Mouse (Mus musculus) forebrain, embryonic 16.5 days (tissue): ENCODE data around the gene Camk1. TPM values are rescaled to one million over a fixed set of nuclear protein-coding genes. Genes with fewer than 3 reads are reported as not detected.
A peak's percentile ranks its signal among the peaks of the same experiment; 100 is the strongest.
"Not testable (repeated sequence)": the region's sequence is repeated elsewhere in the genome, so short reads cannot be mapped to it uniquely, and the experiment has no call there.

Experiments
- ATAC-seq: fragments of 200-750 bp; cut with Nextera tagmentation; 2 replicates; pipeline ENCODE4 v1.8.0; 2017; ENCODE audit warnings: mild to moderate bottlenecking, moderate library complexity
- H3K27ac ChIP-seq: fragments of 300-500 bp; sonication (generic); 2 replicates; pipeline ENCODE4 v1.5.1; 2014; ENCODE audit warnings: low read length, control low read depth
- H3K27me3 ChIP-seq: fragments of 300-500 bp; sonication (generic); replicated peaks from 2 replicates; pipeline ENCODE4 v1.6.1; 2014; ENCODE audit warnings: low read length; ENCODE audit not compliant: control insufficient read depth, insufficient read depth
- H3K36me3 ChIP-seq: fragments of 300-500 bp; sonication (generic); 2 replicates; pipeline ENCODE4 v1.6.1; 2014; ENCODE audit not compliant: control insufficient read depth, insufficient read depth
- H3K4me1 ChIP-seq: fragments of 300-500 bp; sonication (generic); replicated peaks from 2 replicates; pipeline ENCODE4 v1.6.1; 2014; ENCODE audit warnings: low read length; ENCODE audit not compliant: control insufficient read depth, insufficient read depth
- H3K4me2 ChIP-seq: fragments of 300-500 bp; sonication (generic); 2 replicates; pipeline ENCODE4 v1.6.1; 2014; ENCODE audit warnings: mild to moderate bottlenecking, low read length, control low read depth
- H3K4me3 ChIP-seq: fragments of 300-500 bp; sonication (generic); replicated peaks from 2 replicates; pipeline ENCODE4 v1.5.1; 2014; ENCODE audit warnings: mild to moderate bottlenecking, low read length, control low read depth
- H3K9ac ChIP-seq: fragments of 300-500 bp; sonication (generic); replicated peaks from 2 replicates; pipeline ENCODE4 v1.6.1; 2014; ENCODE audit warnings: low read depth, low read length, control low read depth
- H3K9me3 ChIP-seq: fragments of 300-500 bp; sonication (generic); 2 replicates; pipeline ENCODE4 v1.6.1; 2016; ENCODE audit warnings: low read length; ENCODE audit not compliant: control insufficient read depth
- WGBS: fragments of 180-500 bp; shearing (Covaris S2); extraction: QIAGEN DNeasy Blood & Tissue Kit; methylation state at CpG from one replicate; pipeline ENCODE4 v1.1.7; 2014; 5-methylcytosine and 5-hydroxymethylcytosine counted together
- polyA plus RNA-seq: library from polyadenylated mRNA; unstranded; fragments of >200 nt; fragmentation: Nextera tagmentation; extraction: Ambion mirVana; gene quantifications from 2 replicates; pipeline ENCODE4 v1.2.1, GENCODE M21; 2015

Camk1 gene
- polyA plus RNA-seq, 1 experiment from 2014 or later, result 99.3 TPM

DNA sequence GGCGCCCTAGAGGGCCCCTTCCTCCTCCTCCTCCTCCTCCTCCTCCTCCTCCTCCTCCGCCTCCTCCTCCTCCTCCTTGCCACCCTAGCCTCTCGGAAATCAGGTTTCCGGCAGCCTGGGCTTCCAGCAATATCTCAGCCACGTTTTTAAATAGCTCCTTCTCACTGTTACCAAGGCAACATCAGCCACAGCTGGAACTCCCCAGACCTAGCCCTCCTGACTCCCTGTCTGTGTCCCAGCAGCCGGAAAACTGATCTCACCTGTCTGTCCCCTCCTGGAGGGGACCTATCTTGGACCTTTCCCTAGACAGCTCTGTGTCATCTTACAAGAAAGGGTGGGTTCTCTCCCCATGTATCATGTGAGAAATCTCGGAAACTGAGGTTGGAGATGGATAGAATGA is 1.5 kb downstream of the Camk1 start:
- 60% methylated on average over 3 of the region's 7 CpGs for WGBS
- no peaks in the 10 kb centered on the region for H3K9me3 ChIP-seq
- no peak for ATAC-seq
- H3K27me3 ChIP-seq, result no peaks in the 10 kb centered on the region
- no peaks in the 10 kb centered on the region for H3K36me3 ChIP-seq
- peak overlapping the region; percentile 7; the same call in 1 of the 2 replicates for H3K27ac ChIP-seq
- peak overlapping the region; percentile 18 for H3K4me3 ChIP-seq
- H3K4me2 ChIP-seq, result peak overlapping the region; percentile 84
- peaks cover 16% of the 10 kb centered on the region for H3K4me1 ChIP-seq
- H3K9ac ChIP-seq, result no peak overlapping the region

DNA sequence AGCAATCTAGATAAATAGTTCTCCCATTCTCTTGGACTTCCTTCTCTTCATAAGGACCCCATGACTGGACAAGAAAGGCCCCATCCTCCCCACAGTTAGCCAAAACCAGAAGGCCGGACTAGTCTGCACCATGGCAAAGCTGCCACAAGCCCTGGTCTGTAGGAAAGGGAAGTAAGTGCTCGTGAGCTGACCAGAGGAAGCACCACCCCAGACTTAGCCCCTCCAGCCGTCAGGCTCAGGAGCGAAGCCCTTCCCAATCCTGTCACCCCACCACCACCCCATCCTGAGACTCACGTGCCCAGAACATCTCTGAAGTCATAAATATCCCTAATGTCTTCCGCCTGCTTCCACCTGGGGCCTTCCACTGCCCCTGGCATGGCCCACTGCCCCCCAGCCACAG is 2.2 kb downstream of the Camk1 start:
- H3K4me1 ChIP-seq, result peaks cover 16% of the 10 kb centered on the region
- H3K4me3 ChIP-seq, result no peak overlapping the region; the same call in 1 of the 2 replicates
- peak overlapping the region; percentile 29 for H3K4me2 ChIP-seq
- no peaks in the 10 kb centered on the region for H3K9me3 ChIP-seq
- no peak overlapping the region for H3K27ac ChIP-seq
- no peaks in the 10 kb centered on the region for H3K27me3 ChIP-seq
- H3K36me3 ChIP-seq, result no peaks in the 10 kb centered on the region
- 0 out of 2 replicates have a peak overlapping the region, but pooled peaks have one; percentile 6 for H3K9ac ChIP-seq
- no peak for ATAC-seq
- WGBS, result 90% methylated on average over 6 of the region's 6 CpGs

- WGBS, result 67% methylated on average over 8 of the region's 8 CpGs
- H3K9me3 ChIP-seq, result no peaks in the 10 kb centered on the region
- no peak overlapping the region for H3K4me2 ChIP-seq
- no peak overlapping the region for H3K9ac ChIP-seq
- H3K27ac ChIP-seq, result no peak overlapping the region
- peaks cover 9% of the 10 kb centered on the region for H3K4me1 ChIP-seq
- no peak for ATAC-seq
- H3K36me3 ChIP-seq, result peaks cover 16% of the 10 kb centered on the region
- no peak overlapping the region for H3K4me3 ChIP-seq
- no peaks in the 10 kb centered on the region for H3K27me3 ChIP-seq
Observed at GRCm38 (mm10) chr6:113336852-113337620, 6.7 kb downstream of the Camk1 start.

DNA sequence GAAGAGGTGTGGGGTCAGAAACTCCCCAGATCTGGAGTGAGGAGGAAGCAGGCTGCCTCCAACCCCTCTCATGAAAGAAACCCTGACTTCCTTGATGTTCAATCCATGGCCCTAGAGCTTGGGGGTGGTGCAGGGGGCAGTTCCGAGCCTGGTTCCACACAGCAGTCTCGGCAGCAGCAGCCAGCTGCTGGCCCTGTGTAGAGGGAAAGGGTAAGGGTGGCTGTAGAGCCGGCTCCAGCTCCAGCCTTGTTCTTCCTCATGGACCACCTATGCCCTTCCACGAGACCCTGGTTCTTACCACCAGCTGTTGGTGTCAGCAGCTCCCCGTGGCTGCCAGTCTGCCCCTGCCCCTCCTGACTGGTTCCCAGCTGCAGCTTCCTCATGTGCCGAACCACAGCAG is 9.6 kb downstream of the Camk1 start:
- Histone ChIP-seq H3K4me1 (peaks cover 6% of the 10 kb centered on the region; the same call in 1 of the 2 replicates), H3K9ac (no peak overlapping the region), H3K9me3 (no peaks in the 10 kb centered on the region), H3K4me2 (no peak overlapping the region), H3K27ac (no peak overlapping the region), H3K4me3 (no peak overlapping the region), H3K27me3 (no peaks in the 10 kb centered on the region), H3K36me3 (peaks cover 16% of the 10 kb centered on the region)
- no peak for ATAC-seq
- 74% methylated on average over 6 of the region's 6 CpGs for WGBS

- Histone ChIP-seq H3K27ac (peak overlapping the region; percentile 19; the same call in 1 of the 2 replicates), H3K36me3 (peaks cover 16% of the 10 kb centered on the region), H3K4me2 (no peak overlapping the region), H3K4me1 (peaks cover 6% of the 10 kb centered on the region; the same call in 1 of the 2 replicates), H3K9ac (no peak overlapping the region), H3K9me3 (no peaks in the 10 kb centered on the region), H3K27me3 (no peaks in the 10 kb centered on the region), H3K4me3 (no peak overlapping the region)
- ATAC-seq, result peak; percentile 66
- 40% methylated on average over 14 of the region's 14 CpGs for WGBS
Observed at GRCm38 (mm10) chr6:113333137-113333950, 10.4 kb downstream of the Camk1 start.

DNA sequence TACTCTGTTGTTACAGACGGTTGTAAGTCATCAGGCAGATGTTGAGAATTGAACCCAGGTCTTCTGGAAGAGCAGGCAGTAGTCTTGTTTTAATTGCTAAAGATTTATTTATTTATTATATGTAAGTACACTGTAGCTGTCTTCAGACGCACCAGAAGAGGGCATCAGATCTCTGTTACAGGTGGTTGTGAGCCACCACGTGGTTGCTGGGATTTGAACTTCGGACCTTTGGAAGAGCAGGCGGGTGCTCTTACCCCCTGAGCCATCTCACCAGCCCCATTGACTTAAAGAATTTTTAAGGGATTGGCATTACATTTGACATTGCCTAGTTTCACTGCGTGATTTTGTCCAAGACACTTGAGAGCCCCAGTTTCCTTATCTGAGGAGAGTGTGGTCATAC is 11.1 kb downstream of the Camk1 start:
- H3K4me3 ChIP-seq, H3K9me3 ChIP-seq, H3K4me1 ChIP-seq, ATAC-seq, H3K4me2 ChIP-seq, H3K9ac ChIP-seq, H3K27ac ChIP-seq, H3K27me3 ChIP-seq: not testable (repeated sequence)
- 75% methylated on average over 6 of the region's 6 CpGs for WGBS
- H3K36me3 ChIP-seq, result peaks cover 16% of the 10 kb centered on the region

- Histone ChIP-seq H3K9ac (no peak overlapping the region), H3K27ac (no peak overlapping the region), H3K4me1 (peaks cover 11% of the 10 kb centered on the region), H3K4me3 (no peak overlapping the region), H3K9me3 (no peaks in the 10 kb centered on the region), H3K4me2 (no peak overlapping the region), H3K36me3 (peaks cover 16% of the 10 kb centered on the region), H3K27me3 (no peaks in the 10 kb centered on the region)
- no peak for ATAC-seq
- WGBS, result 91% methylated on average over 11 of the region's 11 CpGs
Observed at GRCm38 (mm10) chr6:113331721-113332120, 12.1 kb downstream of the Camk1 start.

DNA sequence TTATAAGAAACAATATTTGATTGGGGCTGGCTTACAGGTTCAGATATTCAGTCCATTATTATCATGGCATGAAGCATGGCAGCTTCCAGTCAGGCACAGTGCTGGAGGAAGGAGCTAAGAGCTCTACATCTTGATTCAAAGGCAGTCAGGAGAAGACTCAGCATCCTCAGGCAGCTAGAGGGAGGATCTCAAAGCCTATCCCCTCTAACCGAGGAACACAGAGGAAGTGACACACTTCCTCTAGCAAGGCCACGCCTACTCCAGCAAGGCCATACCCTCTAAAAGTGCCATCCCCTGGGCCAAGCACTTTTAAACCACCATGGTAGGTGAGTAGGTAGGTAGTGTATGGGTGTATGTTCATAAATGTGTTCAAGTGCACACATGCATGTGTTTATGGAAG is 13.2 kb downstream of the Camk1 start:
- WGBS, result 68% methylated on average over 2 of the region's 2 CpGs
- no peak overlapping the region for H3K9ac ChIP-seq
- peaks cover 12% of the 10 kb centered on the region; the same call in 1 of the 2 replicates for H3K36me3 ChIP-seq
- H3K4me1 ChIP-seq, result peaks cover 16% of the 10 kb centered on the region
- ATAC-seq, result no peak
- no peak overlapping the region for H3K27ac ChIP-seq
- no peaks in the 10 kb centered on the region for H3K27me3 ChIP-seq
- no peak overlapping the region for H3K4me3 ChIP-seq
- no peak overlapping the region for H3K4me2 ChIP-seq
- no peaks in the 10 kb centered on the region for H3K9me3 ChIP-seq

- H3K9ac ChIP-seq, result no peak overlapping the region
- 100% methylated on average over 1 of the region's 1 CpGs for WGBS
- peaks cover 4% of the 10 kb centered on the region for H3K36me3 ChIP-seq
- peaks cover 16% of the 10 kb centered on the region for H3K4me1 ChIP-seq
- H3K27ac ChIP-seq, result no peak overlapping the region
- no peak for ATAC-seq
- no peak overlapping the region for H3K4me2 ChIP-seq
- H3K4me3 ChIP-seq, result no peak overlapping the region
- H3K9me3 ChIP-seq, result no peaks in the 10 kb centered on the region
- H3K27me3 ChIP-seq, result no peaks in the 10 kb centered on the region
Observed at GRCm38 (mm10) chr6:113329396-113329795, 14.4 kb downstream of the Camk1 start.
